Mouse (Mus musculus) left cerebral cortex, adult 11 months (tissue): Measurements from ENCODE around the gene Hapln2.

ENCODE experiments used
- DNase-seq: peaks from one replicate; pipeline ENCODE4 v3.0.0; 2022; ENCODE audit warnings: low spot score

Gene Hapln2

GRCm38 (mm10) chr3:88005822-88006786, 21.3 kb downstream of the Hapln2 start:
- no peak for DNase-seq

- DNase-seq, result no peak
Observed at GRCm38 (mm10) chr3:88002291-88002976, 24.9 kb downstream of the Hapln2 start.

- DNase-seq, result no peak
Observed at GRCm38 (mm10) chr3:88000816-88001595, 26.4 kb downstream of the Hapln2 start.

GRCm38 (mm10) chr3:88000181-88000580, 27.2 kb downstream of the Hapln2 start, which contains the start of gene Bcan:
Bcan (minus strand) TSS chr3:88000230.
- no peak for DNase-seq

- DNase-seq, result no peak
Observed at GRCm38 (mm10) chr3:87999243-87999895, 28.0 kb downstream of the Hapln2 start.

GRCm38 (mm10) chr3:87998747-87999146, 28.6 kb downstream of the Hapln2 start:
- DNase-seq, result no peak

- DNase-seq, result no peak
Observed at GRCm38 (mm10) chr3:87996971-87997614, 30.3 kb downstream of the Hapln2 start.

- DNase-seq, result no peak
Observed at GRCm38 (mm10) chr3:87996401-87996800, 31.0 kb downstream of the Hapln2 start.

GRCm38 (mm10) chr3:87995331-87995730, 32.1 kb downstream of the Hapln2 start:
- no peak for DNase-seq

GRCm38 (mm10) chr3:87993436-87993835, 33.9 kb downstream of the Hapln2 start:
- no peak for DNase-seq

- DNase-seq, result no peak
Observed at GRCm38 (mm10) chr3:87989935-87990334, 37.4 kb downstream of the Hapln2 start.

- no peak for DNase-seq
Observed at GRCm38 (mm10) chr3:87988068-87988467, 39.3 kb downstream of the Hapln2 start.

GRCm38 (mm10) chr3:87987633-87988032, 39.8 kb downstream of the Hapln2 start:
- no peak for DNase-seq

GRCm38 (mm10) chr3:87986868-87987267, 40.5 kb downstream of the Hapln2 start:
- peak; percentile 85 for DNase-seq

- DNase-seq, result no peak
Observed at GRCm38 (mm10) chr3:87985505-87986320, 41.7 kb downstream of the Hapln2 start.

- no peak for DNase-seq
Observed at GRCm38 (mm10) chr3:87984094-87984493, 43.3 kb downstream of the Hapln2 start.

- no peak for DNase-seq
Observed at GRCm38 (mm10) chr3:87983627-87984026, 43.8 kb downstream of the Hapln2 start.

- no peak for DNase-seq
Observed at GRCm38 (mm10) chr3:87982836-87983601, 44.4 kb downstream of the Hapln2 start.
